ENCODE assay signal across 17 mouse cellular contexts in genomic region chr9:29318676-29319162, GRCm38 (mm10).
A peak's percentile ranks its signal among the peaks of the same experiment; 100 is the strongest.
DNase-seq lines count a peak whose midpoint lies in the region; ATAC-seq and TF ChIP-seq lines count a peak whose summit lies in the region.
"Had no signal": no experiment of that assay in that cellular context is flagged by ENCODE, and none has a peak within 500 bp of the region (broad histone marks: within the 10 kb centered on the region; RNA-seq: fewer than 3 reads in every experiment).

No protein-coding gene starts in this region.

- H3K9me3 ChIP-seq in kidney, postnatal 0 days (replicated peaks; ENCODE audit: low read length) = no peaks in the 10 kb centered on the region
- no peaks in the 10 kb centered on the region for H3K9me3 ChIP-seq in intestine, postnatal 0 days (ENCODE audit: control insufficient read depth)
- H3K9me3 ChIP-seq in neural tube, embryonic 13.5 days = no peaks in the 10 kb centered on the region
- H3K9me3 ChIP-seq: heart, embryonic 13.5 days; hindbrain, embryonic 10.5 days; midbrain, embryonic 13.5 days had no signal

- H3K27ac ChIP-seq in kidney, postnatal 0 days = no peak overlapping the region
- no peak overlapping the region for H3K27ac ChIP-seq in intestine, postnatal 0 days (ENCODE audit: low read depth, low read length)
- H3K27ac ChIP-seq in neural tube, embryonic 13.5 days (replicated peaks) = peak overlapping the region; percentile 84
- H3K27ac ChIP-seq: hindbrain, embryonic 10.5 days; liver, embryonic 14.5 days; midbrain, embryonic 13.5 days had no signal

- peak overlapping the region; percentile 7; the same call in 1 of the 2 replicates for H3K4me2 ChIP-seq in kidney, postnatal 0 days (ENCODE audit: low read length)
- no peak overlapping the region for H3K4me2 ChIP-seq in intestine, postnatal 0 days (replicated peaks; ENCODE audit: low read depth)
- H3K4me2 ChIP-seq in neural tube, embryonic 13.5 days = peak overlapping the region; percentile 18; the same call in 1 of the 2 replicates
- H3K4me2 ChIP-seq: heart, embryonic 13.5 days; midbrain, embryonic 13.5 days had no signal

- no peak overlapping the region for H3K9ac ChIP-seq in kidney, postnatal 0 days (ENCODE audit: low read depth, low read length)
- H3K9ac ChIP-seq in intestine, postnatal 0 days (ENCODE audit: low read depth, low read length) = no peak overlapping the region
- H3K9ac ChIP-seq in neural tube, embryonic 13.5 days = no peak overlapping the region
- H3K9ac ChIP-seq: forebrain, postnatal 0 days; heart, embryonic 13.5 days; liver, embryonic 14.5 days; midbrain, embryonic 13.5 days had no signal

- peak; percentile 83 for DNase-seq in kidney, postnatal 0 days (ENCODE audit: low spot score)
- no peak for DNase-seq in kidney, postnatal 25 days
- DNase-seq in forelimb bud, embryonic 11.5 days (ENCODE audit: low read depth, low spot score) = peak; percentile 95
- no peak for DNase-seq in frontal cortex, postnatal 14 days (ENCODE audit: low spot score in 2 of 2)
- DNase-seq in lung, adult 18-20 months = no peak
- DNase-seq: adrenal gland, postnatal 36 days; forebrain, postnatal 0 days; gastrocnemius, postnatal 25 days; right cerebral cortex, adult 18-20 months had no signal

- peaks cover 19% of the 10 kb centered on the region for H3K4me1 ChIP-seq in kidney, postnatal 0 days (replicated peaks; ENCODE audit: insufficient read depth, low read length)
- no peaks in the 10 kb centered on the region for H3K4me1 ChIP-seq in intestine, postnatal 0 days (replicated peaks; ENCODE audit: control insufficient read depth, insufficient read depth, low read length)
- peaks cover 54% of the 10 kb centered on the region for H3K4me1 ChIP-seq in neural tube, embryonic 13.5 days (replicated peaks)

- H3K36me3 ChIP-seq in kidney, postnatal 0 days (ENCODE audit: insufficient read depth, low read length) = no peaks in the 10 kb centered on the region
- H3K36me3 ChIP-seq in intestine, postnatal 0 days (ENCODE audit: control insufficient read depth, insufficient read depth) = no peaks in the 10 kb centered on the region
- no peaks in the 10 kb centered on the region for H3K36me3 ChIP-seq in neural tube, embryonic 13.5 days
- H3K36me3 ChIP-seq: heart, embryonic 13.5 days; hindbrain, embryonic 10.5 days; midbrain, embryonic 13.5 days had no signal

- no peaks in the 10 kb centered on the region for H3K27me3 ChIP-seq in kidney, postnatal 0 days (ENCODE audit: insufficient read depth, low read length)
- no peaks in the 10 kb centered on the region for H3K27me3 ChIP-seq in intestine, postnatal 0 days (replicated peaks; ENCODE audit: control insufficient read depth, insufficient read depth, low read length)
- H3K27me3 ChIP-seq in neural tube, embryonic 13.5 days = peaks cover 19% of the 10 kb centered on the region
- H3K27me3 ChIP-seq: heart, embryonic 13.5 days; midbrain, embryonic 13.5 days had no signal

- no peak for TF ChIP-seq CTCF in kidney, postnatal 0 days (IDR thresholded peaks at IDR 0.05; ENCODE audit: low read depth)
- TF ChIP-seq CTCF in intestine, postnatal 0 days (IDR thresholded peaks at IDR 0.05; ENCODE audit: low read depth) = no peak

- no peak overlapping the region for H3K4me3 ChIP-seq in kidney, postnatal 0 days (replicated peaks; ENCODE audit: low read depth, low read length)
- no peak overlapping the region for H3K4me3 ChIP-seq in intestine, postnatal 0 days (ENCODE audit: low read depth, low read length)
- H3K4me3 ChIP-seq in neural tube, embryonic 13.5 days = no peak overlapping the region
- H3K4me3 ChIP-seq: erythroblast, embryonic 14.5 days; heart, embryonic 13.5 days; hindbrain, embryonic 10.5 days; midbrain, embryonic 13.5 days had no signal

- WGBS in kidney, postnatal 0 days = 11% methylated on average over 8 of the region's 8 CpGs
- WGBS in intestine, postnatal 0 days = 10% methylated on average over 8 of the region's 8 CpGs
- WGBS in neural tube, embryonic 13.5 days = 6% methylated on average over 8 of the region's 8 CpGs

- peak; percentile 60 for ATAC-seq in kidney, postnatal 0 days (replicated peaks; ENCODE audit: low FRiP score, low read depth)
- peak; percentile 91 for ATAC-seq in intestine, postnatal 0 days
- peak; percentile 52 for ATAC-seq in neural tube, embryonic 13.5 days (ENCODE audit: low read depth)
- ATAC-seq: CD4-positive, CD25-positive, alpha-beta regulatory T cell, adult 4 months; forebrain, postnatal 0 days; midbrain, embryonic 13.5 days had no signal

Comparison
In these comparisons a context has a peak if more than half of its experiments do, and no peak if none do; other contexts are left out.
1. DNase-seq: peak in kidney, postnatal 0 days (single experiment) and forelimb bud, embryonic 11.5 days (single experiment); none in kidney, postnatal 25 days (0 of 2), frontal cortex, postnatal 14 days (0 of 2) and lung, adult 18-20 months (0 of 2).
2. Peak in every context shown above with its lines, with median percentiles within 50 percentile points of each other: ATAC-seq.